Mouse (Mus musculus) CD4-positive helper T cell, adult 2 months (primary cell): ENCODE measurements at regions not wholly inside any gene's neighbourhood (a gene's known extent, or its start where the extent isn't known, plus 50 kb on each side); places are given as distances from the start of the nearest gene placed in this dataset.

Experiments used
- DNase-seq: peaks from one replicate; pipeline ENCODE4 v3.0.0-alpha.2; 2012; ENCODE audit warnings: low read depth, missing footprints, low spot score

DNA sequence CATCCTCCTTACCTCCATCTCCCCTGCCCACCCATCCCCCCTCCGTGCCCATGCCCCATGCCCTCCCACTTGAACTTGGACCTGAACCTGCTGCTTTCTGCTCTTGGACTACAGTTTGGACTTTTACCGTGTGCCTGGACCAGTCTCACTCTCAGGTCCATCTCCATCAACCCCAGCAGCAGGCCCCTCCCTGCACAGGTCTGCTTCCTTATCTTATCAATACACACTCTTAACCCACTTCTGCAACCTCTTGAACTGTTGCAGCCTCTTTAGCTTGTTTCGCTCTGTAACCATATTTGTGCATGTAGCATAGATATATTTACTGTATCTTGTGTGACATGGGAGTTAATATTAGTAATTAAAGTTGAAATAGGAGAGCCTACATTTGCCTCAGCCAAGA lies 457.8 kb upstream of the Kcnab2 start:
- DNase-seq = no peak

DNA sequence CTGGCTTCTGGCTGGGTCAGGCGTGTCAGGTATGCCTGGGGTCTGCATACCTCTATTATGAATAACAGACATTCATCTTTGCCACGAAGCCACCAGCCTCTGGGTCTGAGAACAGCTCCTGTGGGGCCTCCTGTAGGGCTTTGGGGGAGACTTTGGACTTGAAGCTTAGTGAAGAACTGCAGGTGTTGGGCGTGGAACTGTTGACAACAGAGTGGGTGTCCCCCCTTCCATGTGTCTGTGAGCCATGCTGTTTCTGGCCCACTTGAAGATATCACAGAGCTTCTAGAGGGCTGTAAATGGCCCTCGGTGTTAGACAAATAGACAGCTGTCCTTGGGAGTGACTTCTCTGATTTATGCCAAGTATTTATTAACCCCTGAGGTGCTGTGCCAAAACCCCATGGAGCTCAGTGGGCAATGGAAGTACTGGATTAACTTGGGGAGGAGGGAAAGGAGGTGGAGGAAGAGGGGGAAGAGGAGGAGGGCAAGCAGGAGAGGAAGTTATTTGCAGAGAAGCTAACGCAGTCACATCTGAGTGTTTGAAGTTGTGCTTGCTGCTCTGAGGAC lies 450.8 kb upstream of the Kcnab2 start:
- DNase-seq = no peak

DNA sequence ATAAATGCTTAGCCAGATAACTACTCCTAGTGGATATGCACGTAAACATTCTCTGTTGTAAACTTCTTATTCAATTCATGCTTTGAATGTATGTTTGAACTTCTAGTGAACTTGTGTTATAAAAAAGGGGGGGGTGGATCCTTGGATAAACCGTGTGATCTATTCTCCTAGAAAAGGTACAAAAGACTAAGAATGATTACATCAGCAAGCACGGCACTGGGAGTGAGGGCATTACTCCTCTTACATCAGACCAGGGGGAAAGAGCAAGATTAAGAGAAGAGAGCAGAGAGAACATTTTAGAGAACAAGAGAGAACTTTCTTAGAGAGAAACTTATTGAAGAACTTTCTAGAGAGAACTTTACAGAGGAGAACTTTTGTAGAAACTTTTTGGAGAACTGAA lies 442.6 kb upstream of the Kcnab2 start:
- no peak for DNase-seq

DNA sequence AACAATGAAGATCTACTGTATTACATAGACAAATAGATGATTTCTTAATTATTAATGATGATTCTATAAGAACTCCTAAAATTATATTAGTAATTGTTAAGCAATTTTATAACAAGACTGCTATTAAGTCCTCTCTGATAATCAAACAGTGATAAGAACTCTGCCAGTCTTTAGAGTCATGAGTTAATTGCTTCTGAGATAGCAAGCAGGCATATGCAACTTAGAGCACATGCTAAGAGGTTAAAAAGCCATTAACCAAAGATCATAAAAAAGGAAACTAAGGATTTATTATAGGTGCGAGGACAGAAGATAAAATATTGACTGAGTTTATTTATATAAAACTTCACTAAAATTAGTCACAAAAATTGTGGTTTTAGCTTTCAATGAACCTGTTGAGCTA lies 442.2 kb upstream of the Kcnab2 start:
- DNase-seq = no peak

DNA sequence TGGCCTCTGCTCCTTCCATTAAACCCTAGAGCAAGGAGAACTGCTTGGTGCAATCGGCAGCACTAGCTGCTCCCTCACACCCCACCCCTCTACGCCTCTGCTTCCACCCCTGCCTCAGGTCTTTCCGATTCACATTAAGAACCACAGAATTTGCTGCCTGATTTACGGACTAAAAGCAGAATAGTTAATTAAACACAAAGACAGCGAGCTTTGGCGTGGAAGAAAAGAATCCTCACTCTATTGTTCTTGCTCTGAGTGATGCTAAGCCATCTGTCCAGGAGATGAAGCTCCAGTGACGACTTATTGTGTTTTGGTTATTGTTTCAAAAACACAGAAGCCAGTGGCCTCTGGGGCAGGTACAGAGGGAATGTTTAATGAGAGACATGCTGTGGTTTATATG lies 438.9 kb upstream of the Kcnab2 start:
- no peak for DNase-seq

DNA sequence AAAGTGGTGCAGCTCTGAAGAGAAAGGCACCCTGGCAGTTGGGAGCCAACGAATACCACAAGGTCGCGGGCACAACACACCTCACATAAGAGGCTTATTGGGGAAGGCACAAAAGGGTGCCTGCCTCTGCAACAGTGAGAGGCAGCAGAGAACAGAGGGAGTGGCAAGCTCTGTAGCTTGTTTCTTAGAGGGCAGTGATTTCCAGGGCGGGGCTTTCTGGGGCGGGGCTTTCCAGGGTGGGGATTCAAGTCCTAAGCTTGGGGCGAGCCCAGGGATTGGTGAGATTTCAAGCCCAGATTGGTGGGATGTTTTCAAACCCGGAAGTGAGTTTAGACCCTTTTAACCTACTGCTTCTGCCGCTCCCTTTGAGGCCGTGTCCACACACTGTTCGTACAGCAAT lies 435.8 kb upstream of the Kcnab2 start:
- no peak for DNase-seq

DNA sequence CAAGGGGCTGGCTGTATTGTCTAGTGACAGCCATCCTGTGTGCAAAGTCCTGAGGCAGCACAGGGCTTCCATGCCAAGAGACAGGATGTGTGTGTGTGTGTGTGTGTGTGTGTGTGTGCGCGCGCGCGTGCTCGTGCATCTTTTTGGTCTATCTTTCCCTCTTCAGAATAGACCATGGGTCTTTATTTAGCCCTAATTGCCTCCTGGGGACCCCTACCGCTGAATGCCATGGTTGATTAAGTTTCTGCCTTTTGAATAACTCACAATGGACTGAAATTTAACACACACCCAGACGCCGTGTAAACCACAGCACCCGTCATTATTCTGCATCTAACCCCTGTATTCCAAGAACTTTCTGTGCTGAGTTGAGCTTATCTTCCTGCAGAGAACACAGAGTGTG lies 435.2 kb upstream of the Kcnab2 start:
- no peak for DNase-seq

DNA sequence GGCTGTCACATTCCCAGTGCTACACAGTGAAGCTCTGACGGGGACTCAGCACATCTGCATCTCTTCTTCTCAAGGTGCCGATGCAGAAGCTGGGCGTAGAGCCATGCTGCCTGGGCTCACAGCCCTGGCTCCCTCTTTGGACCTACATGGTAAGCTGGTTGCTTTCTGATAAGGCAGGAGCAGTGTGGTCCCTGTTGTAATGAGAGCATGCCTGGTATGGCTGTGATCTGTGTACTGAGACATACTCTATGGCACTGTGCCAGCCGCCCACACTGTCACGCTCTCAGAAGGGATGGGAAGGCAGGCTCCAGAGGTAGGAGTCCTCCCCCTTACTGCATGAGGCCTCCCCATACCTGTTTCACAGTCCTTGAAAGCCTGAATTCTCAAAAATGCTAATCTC lies 430.6 kb upstream of the Kcnab2 start:
- DNase-seq = no peak

DNA sequence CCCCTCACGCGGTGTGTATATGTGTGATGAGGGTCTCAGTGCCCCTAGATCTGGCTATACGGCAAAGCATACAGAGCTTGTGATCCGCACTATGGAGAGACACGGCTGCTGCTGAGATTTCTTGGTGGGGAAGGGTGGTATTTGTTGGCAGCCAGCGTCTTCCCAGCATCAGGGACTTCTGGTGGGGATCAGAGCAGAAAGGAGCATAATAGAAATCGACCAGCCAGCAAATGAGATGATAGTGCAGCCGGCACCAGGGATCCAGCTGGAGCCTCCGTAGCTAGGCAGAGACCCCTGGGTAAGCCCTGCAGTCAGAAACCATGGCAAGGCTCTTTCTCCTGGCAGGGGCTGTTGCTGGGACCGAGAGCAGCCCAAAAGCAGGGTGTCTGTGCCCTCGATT lies 425.2 kb upstream of the Kcnab2 start:
- no peak for DNase-seq

DNA sequence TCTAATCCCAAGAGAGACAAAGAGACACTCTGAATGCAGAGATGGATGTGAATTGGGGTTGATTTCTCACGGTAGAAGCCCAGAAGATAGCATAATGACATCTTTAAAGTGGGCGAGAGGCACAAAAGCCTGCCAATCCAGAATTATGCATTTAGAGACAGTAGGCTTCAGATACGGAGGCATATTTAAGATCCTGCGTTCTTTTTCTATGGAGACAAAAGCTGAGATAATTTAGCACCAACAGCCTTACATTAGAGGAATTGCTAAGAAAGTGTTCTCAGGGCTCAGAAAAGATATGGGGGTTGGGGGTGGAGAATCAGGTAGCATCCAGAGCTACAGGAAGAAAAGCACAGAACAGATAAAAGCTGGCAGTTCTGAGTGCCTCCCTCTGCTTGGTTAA lies 422.4 kb upstream of the Kcnab2 start:
- DNase-seq = no peak

DNA sequence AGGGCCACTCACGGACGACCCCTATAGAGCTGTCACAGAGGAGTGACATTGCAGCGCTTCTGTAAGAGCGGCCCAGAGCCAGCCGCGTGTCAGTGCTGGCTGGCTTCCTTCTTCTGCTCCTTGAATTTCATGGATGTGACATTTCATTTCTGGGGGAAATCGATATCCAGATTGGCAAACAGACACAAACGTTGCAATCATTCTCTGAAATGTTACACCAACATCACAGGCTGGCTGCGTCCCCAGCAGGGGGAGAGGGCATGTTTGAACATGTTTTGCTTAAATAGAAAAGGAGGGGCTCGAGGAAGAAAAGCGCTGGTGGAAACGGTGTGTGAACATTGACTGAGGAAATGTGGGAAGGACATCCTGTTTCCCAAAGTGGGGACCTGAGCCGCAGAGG lies 417.4 kb upstream of the Kcnab2 start:
- no peak for DNase-seq

DNA sequence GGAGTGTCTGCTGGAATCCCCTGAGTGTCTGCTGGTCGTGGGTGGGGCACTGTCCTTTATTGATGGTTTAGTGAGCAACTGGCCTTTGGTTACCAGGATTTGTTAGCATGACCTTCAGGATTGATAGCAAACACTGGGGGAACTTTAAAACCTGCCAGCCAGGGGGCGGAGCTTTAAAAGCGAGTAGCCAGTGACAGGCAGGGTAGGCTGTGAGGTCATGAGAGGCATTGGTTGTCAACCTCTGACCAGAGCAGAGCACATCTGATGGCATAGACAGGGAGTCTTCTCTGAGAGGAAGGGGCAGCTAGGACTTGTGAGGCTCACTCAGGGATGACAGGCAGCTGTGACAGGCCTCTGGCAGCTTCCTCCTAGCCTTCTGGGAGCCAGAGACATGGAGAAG lies 415.3 kb upstream of the Kcnab2 start:
- no peak for DNase-seq

DNA sequence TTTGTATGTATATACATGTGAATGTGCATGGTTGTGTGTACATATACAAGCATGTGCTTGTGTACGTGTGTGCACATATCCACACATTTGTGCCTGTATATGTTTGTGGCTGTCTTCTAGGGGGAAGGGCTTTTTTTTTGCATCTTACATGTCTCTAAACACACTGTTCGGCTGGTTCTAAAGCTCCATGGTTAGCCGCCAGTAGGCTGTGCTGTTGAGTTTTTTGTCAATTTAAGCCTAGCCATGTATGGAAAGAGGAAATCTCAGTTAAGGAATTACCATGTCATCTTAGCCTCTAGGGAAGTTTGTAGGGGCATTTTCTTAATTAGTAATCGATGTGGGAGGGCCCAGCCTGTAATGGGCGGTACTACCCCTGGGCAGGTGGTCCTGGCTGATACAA lies 411.5 kb upstream of the Kcnab2 start:
- no peak for DNase-seq

DNA sequence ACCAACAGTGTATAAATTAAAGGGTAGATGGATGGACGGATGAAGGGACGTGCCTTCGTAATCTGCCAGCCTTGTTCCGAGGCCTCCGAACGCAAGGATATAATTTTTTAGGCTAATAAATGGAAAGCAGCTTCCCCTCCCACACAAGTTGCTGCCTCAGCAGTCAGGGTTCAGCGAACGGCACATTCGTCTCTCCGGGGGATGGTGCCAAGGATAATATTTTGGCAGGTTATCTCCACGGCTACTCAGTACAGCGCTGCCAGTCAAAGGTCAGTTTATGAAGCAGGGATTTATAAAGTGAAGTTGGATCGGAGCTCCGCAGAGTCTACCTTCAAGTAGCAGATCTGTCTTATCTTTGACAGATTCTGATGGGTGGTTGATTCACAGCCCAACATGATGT lies 410.6 kb upstream of the Kcnab2 start:
- DNase-seq = no peak

DNA sequence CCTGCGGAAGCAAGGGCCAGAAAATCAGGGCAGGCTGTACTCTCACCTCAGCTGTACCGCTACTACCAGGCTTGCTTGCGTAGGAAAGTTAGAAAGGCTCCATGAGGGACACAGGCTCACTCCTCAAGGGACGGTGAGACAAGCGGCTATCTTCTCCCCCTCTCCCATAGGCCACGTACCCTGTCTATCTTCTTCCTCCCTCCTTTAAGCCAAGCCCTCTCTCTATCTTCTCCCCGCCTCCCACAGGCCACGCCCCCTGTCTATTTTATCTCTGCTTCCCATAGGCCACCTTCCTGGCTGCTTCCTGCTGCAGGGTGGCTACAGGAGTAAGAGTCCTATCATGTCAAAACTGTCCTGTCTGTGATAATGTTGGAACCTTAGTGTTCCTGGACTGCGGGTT lies 409.1 kb upstream of the Kcnab2 start:
- no peak for DNase-seq

DNA sequence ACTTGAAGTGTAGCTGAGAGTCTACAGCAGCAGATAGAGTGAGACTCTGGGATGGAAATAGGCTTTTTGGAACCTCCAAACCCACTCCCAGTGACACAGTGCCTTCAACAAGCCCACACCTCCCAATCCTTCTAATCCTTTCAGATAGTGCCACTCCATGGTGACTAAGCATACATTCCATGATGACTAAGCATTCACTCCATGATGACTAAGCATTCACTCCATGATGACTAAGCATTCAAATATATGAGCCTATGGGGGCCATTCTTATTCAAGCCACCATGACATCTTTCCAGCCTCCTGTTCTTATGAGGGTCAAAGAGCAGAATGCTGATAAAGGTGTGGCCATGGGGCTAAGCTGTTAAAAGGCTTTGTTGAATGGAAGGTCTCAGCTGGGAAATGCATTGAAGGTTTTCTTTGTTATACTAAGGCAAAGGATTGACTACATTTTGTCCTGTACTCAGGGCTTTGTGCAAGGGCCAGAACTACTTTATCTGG lies 403.8 kb upstream of the Kcnab2 start:
- DNase-seq = no peak

DNA sequence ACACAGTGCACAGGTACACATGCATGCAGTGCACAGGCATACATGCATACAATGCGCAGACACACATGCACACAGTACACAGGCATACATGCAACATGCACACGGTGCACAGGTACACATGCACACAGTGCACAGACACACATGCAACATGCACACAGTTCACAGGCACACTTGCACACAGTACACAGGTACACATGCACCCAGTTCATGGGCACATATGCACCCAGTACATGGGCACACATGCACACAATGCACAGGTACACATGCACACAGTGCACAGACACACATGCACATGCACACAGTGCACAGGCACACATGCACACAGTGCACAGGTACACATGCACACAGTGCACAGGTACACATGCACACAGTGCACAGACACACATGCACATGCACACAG lies 402.7 kb upstream of the Kcnab2 start:
- DNase-seq = no peak

DNA sequence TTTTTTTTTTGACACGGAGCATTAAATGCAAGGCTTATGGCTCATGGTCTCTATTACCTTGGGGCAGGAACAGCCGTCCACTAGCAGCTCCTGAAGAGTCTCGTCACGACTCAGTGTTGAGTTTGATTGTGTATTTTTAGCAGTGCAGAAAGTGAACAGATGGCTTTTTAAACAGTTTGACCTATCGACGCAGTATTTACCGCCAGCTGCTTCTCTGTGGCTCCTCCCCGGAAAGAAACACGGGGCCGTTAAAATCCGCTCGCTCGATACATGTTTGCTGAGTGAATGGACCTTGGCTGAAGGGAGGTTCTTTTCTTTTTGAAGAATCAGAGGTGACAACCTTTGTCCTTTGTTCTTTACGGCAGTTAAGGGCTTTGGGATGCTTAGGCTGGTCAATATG lies 401.3 kb upstream of the Kcnab2 start:
- DNase-seq = no peak

DNA sequence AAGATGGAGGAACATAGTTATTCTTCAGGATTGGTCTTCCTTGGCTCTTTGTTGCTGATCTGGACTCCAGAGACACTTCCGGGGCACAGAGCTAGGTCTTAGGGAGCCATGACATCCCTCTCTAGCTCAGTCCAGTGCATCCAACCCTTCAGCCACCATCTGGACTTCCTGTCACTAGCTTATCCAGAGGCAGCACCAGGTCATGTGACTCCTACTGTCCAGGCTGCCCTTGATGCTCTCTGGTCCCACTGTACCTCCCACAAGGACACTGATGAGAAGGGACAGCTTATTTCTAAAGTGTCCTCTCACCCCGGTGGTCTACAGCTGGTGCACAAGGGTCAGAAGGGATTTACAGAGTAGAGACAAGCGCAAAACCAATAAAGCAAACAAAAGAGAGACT lies 400.7 kb upstream of the Kcnab2 start:
- DNase-seq = no peak

DNA sequence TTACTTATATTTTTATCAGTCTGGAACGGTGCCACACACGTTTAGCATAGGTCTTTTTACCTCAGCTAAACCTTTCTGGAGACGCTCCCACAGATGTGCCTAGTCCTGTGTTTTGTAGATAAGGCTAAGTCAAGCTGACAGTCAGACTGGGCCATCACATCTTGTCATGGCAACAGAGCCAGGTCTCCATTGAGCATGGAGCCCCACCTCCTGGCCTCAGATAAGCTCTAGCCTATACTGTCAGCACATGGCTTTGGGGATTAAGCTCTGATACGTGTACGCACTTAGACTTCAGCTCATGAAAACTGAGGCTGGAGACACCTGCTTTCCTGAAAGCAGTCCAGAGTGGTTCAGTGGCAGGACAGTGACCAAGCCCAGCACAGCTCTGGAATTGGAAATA lies 392.4 kb upstream of the Kcnab2 start:
- DNase-seq = no peak

DNA sequence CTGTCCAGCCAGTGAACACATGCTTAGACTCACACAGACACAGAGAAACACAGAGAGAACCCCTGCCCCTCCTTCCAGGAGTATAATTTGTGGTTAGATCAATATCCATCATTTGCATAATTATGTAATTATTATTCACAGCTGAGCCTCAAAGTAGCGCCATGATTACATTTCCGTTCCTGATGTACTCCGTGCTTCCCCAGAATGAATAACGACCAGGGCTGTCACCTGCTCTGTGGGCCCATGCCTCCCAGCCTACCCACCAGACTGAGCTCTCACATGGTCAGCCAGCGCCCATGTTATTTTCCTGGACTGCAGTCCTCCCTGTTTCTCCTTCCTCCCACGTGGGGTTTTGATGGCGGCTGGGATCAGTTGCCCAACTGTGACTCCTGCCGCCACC lies 388.2 kb upstream of the Kcnab2 start:
- no peak for DNase-seq

DNA sequence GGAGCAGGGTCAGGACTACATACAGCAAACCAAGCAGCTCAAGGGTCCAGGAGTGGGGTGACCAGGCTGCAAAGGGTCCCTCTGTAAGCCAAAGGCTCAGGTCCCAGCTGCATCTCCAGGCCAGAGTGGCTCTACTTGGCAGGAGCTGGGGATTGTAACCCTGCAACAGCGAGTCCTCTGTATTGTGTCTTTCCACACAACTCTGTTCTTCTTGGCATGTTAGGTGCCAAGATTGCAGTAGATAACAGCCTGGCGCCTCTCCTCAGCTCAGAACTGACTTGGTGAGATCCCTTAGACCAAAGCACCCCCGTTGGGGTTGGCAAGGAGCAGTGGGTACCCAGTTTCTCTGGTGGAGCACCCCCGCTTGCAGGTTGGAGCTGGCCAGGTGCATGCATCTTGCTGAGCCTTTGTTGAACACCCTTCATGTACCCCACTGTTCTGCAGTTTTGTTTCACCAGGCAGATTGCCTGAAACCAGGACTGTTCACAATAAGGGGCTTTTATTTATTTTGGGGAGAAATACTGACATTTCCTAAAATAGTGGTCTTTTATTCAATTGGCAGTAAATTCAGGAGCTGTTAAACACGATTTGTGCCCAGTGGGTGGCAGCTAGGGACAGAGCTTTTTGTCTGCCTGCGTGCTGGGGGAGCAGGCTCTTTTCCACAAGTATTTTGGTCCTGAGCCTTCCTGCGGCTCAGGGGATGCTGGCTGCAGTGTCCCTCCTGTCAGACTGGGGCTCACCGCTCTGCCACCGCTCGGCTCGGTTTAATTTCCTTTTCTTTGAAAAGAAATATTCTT lies 385.3 kb upstream of the Kcnab2 start:
- DNase-seq = no peak

DNA sequence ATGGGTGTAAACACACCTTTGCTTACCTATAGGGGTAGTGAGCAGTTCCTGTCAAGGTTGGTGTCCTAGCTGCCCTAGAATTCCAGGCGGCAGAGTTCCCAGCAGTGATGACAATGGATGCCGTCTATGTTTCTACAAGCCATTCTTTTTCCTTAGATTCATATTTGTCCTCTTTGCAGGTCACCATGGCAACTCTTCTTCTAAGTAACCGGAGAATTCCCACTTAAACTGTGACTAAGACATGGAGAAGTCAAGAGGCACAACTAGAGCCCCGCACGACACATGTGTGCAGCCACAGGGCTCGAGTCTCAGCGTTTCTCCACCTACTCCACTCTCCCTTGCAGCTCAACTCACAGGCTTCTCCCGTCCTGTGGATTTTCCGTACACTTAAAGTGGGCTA lies 381.5 kb upstream of the Kcnab2 start:
- DNase-seq = no peak

DNA sequence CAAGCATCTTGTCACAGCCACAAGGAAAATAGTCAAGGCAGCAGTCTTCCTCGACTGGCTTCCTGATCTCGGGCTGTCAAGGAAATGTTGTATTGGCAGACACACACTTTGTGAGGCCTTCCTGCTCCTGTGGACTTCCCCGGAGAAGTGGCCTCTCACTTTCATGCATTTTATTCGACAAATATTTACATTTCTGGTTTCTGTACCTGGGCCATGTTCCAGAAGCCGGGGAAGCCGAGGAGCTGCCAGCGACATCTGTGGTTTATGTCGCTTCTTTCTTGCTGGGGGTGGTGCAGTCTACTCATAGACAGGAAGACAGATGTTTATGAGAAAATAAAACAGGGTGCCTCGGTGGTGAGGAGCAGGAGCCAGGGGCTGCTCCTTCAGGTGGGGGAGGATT lies 372.5 kb upstream of the Kcnab2 start:
- DNase-seq = no peak
